Mouse (Mus musculus) MEL (cell line): ENCODE measurements at regions not wholly inside any gene's neighbourhood (a gene's known extent, or its start where the extent isn't known, plus 50 kb on each side); places are given as distances from the start of the nearest gene placed in this dataset.

Experiments
- DNase-seq: peaks from one replicate; pipeline ENCODE4 v3.0.0; 2011; ENCODE audit warnings: low read depth, low spot score
- H3K27ac ChIP-seq: 2 replicates; pipeline ENCODE4 v1.5.1; 2012; ENCODE audit warnings: low read depth, mild to moderate bottlenecking, control low read depth, low read length, moderate library complexity; ENCODE audit not compliant: control insufficient read depth
- H3K27me3 ChIP-seq, 2 experiments: fragments of 150-350 bp in 1 of 2; sonication (generic) in 1 of 2; 2 replicates each; pipeline ENCODE4 v1.6.1; 2012; ENCODE audit warnings: low read length in 2 of 2, mild to moderate bottlenecking in 2 of 2, improper control_type of control experiment in 1 of 2, moderate library complexity in 1 of 2; ENCODE audit not compliant: insufficient read depth in 2 of 2, control insufficient read depth in 1 of 2
- H3K36me3 ChIP-seq, 2 experiments: 2 replicates each; pipeline ENCODE4 v1.6.1; 2012 to 2014; ENCODE audit warnings: low read length in 2 of 2, improper control_type of control experiment in 1 of 2, inconsistent platforms in 1 of 2, mild to moderate bottlenecking in 1 of 2; ENCODE audit not compliant: insufficient read depth in 2 of 2, control insufficient read depth in 1 of 2
- H3K4me1 ChIP-seq, 2 experiments: fragments of 150-350 bp in 1 of 2; sonication (generic) in 1 of 2; 2 replicates each; pipeline ENCODE4 v1.6.1; 2012; ENCODE audit warnings: low read length in 2 of 2, improper control_type of control experiment in 1 of 2, mild to moderate bottlenecking in 1 of 2; ENCODE audit not compliant: insufficient read depth in 2 of 2, control insufficient read depth in 1 of 2
- H3K4me3 ChIP-seq, 2 experiments: fragments of 150-350 bp in 1 of 2; sonication (generic) in 1 of 2; 2 replicates each; pipeline ENCODE4 v1.5.1; 2012; ENCODE audit warnings: low read depth in 2 of 2, low read length in 2 of 2, mild to moderate bottlenecking in 2 of 2, moderate library complexity in 2 of 2, control low read depth in 1 of 2, improper control_type of control experiment in 1 of 2; ENCODE audit not compliant: control insufficient read depth in 1 of 2, insufficient read depth in 1 of 2
- H3K79me2 ChIP-seq: 2 replicates; pipeline ENCODE4 v1.6.1; 2012; ENCODE audit warnings: mild to moderate bottlenecking, low read length, moderate library complexity; ENCODE audit not compliant: control insufficient read depth, poor library complexity, insufficient read depth
- H3K9ac ChIP-seq: 2 replicates; pipeline ENCODE4 v1.6.1; 2012; ENCODE audit warnings: low read depth, mild to moderate bottlenecking, control low read depth, low read length, moderate library complexity; ENCODE audit not compliant: control insufficient read depth, poor library complexity, severe bottlenecking
- H3K9me3 ChIP-seq: fragments of 150-350 bp; sonication (generic); replicated peaks from 2 replicates; pipeline ENCODE4 v1.6.1; 2012; ENCODE audit warnings: mild to moderate bottlenecking, low read length, improper control_type of control experiment, moderate library complexity; ENCODE audit not compliant: insufficient read depth
- CHD1 ChIP-seq: IDR thresholded peaks from 2 replicates; pipeline ENCODE4 v1.6.1; 2012; ENCODE audit warnings: low read depth, mild to moderate bottlenecking, inconsistent platforms, low read length, improper control_type of control experiment
- CTCF ChIP-seq, 3 experiments: IDR thresholded peaks in 2 of 3; conservative IDR thresholded peaks in 1 of 3; 2 replicates each; pipeline ENCODE4 v1.5.1; 2011 to 2012; ENCODE audit warnings: low read length in 3 of 3, low read depth in 2 of 3, mild to moderate bottlenecking in 2 of 3, improper control_type of control experiment in 1 of 3, inconsistent platforms in 1 of 3, mixed read lengths in 1 of 3, moderate library complexity in 1 of 3; ENCODE audit not compliant: control insufficient read depth in 1 of 3, insufficient read depth in 1 of 3, poor library complexity in 1 of 3, severe bottlenecking in 1 of 3
- KAT2A ChIP-seq: conservative IDR thresholded peaks from 2 replicates; pipeline ENCODE4 v1.6.1; 2012; ENCODE audit warnings: low read depth, low read length, improper control_type of control experiment, inconsistent platforms
- MAFK ChIP-seq: IDR thresholded peaks from 2 replicates; pipeline ENCODE4 v1.6.1; 2011; ENCODE audit warnings: low read depth, mild to moderate bottlenecking, low read length, improper control_type of control experiment, borderline replicate concordance
- MAX ChIP-seq: IDR thresholded peaks from 2 replicates; pipeline ENCODE4 v1.6.1; 2011; ENCODE audit warnings: low read length, improper control_type of control experiment
- MAZ ChIP-seq: IDR thresholded peaks from 2 replicates; pipeline ENCODE4 v1.6.1; 2012; ENCODE audit warnings: low read depth, mild to moderate bottlenecking, inconsistent platforms, low read length, improper control_type of control experiment
- MXI1 ChIP-seq: IDR thresholded peaks from 2 replicates; pipeline ENCODE4 v1.6.1; 2011; ENCODE audit warnings: mild to moderate bottlenecking, low read depth, low read length, improper control_type of control experiment
- MYB ChIP-seq: IDR thresholded peaks from 2 replicates; pipeline ENCODE4 v1.6.1; 2011; ENCODE audit warnings: mild to moderate bottlenecking, low read depth, low read length, improper control_type of control experiment
- POLR2A ChIP-seq, 2 experiments: IDR thresholded peaks; 2 replicates each; pipeline ENCODE4 v1.6.1; 2011 to 2012; ENCODE audit warnings: low read length in 2 of 2, mild to moderate bottlenecking in 2 of 2, control low read depth in 1 of 2, improper control_type of control experiment in 1 of 2, low read depth in 1 of 2, moderate library complexity in 1 of 2; ENCODE audit not compliant: control insufficient read depth in 1 of 2, insufficient read depth in 1 of 2, poor library complexity in 1 of 2
- POLR2AphosphoS5 ChIP-seq: IDR thresholded peaks from 2 replicates; pipeline ENCODE4 v1.6.1; 2012; ENCODE audit warnings: low read depth, borderline replicate concordance, mild to moderate bottlenecking, inconsistent platforms, low read length, moderate library complexity, mixed read lengths
- SMC3 ChIP-seq: IDR thresholded peaks from 2 replicates; pipeline ENCODE4 v1.6.1; 2011; ENCODE audit warnings: low read depth, low read length, improper control_type of control experiment
- TAL1 ChIP-seq: IDR thresholded peaks from 2 replicates; pipeline ENCODE4 v1.6.1; 2012; ENCODE audit warnings: mild to moderate bottlenecking, inconsistent platforms, low read length, moderate library complexity, mixed read lengths
- UBTF ChIP-seq: IDR thresholded peaks from 2 replicates; pipeline ENCODE4 v1.6.1; 2012; ENCODE audit warnings: low read depth, mild to moderate bottlenecking, inconsistent platforms, low read length, improper control_type of control experiment, moderate library complexity, borderline replicate concordance; ENCODE audit not compliant: insufficient read depth
- USF1 ChIP-seq: IDR thresholded peaks from 2 replicates; pipeline ENCODE4 v1.6.1; 2014; ENCODE audit warnings: low read depth, mild to moderate bottlenecking, inconsistent platforms, low read length, improper control_type of control experiment, moderate library complexity
- ZC3H11A ChIP-seq: IDR thresholded peaks from 2 replicates; pipeline ENCODE4 v1.6.1; 2012; ENCODE audit warnings: low read depth, mild to moderate bottlenecking, inconsistent platforms, low read length, improper control_type of control experiment
- ZNF384 ChIP-seq: IDR thresholded peaks from 2 replicates; pipeline ENCODE4 v1.6.1; 2012; ENCODE audit warnings: low read depth, mild to moderate bottlenecking, inconsistent platforms, low read length, improper control_type of control experiment

DNA sequence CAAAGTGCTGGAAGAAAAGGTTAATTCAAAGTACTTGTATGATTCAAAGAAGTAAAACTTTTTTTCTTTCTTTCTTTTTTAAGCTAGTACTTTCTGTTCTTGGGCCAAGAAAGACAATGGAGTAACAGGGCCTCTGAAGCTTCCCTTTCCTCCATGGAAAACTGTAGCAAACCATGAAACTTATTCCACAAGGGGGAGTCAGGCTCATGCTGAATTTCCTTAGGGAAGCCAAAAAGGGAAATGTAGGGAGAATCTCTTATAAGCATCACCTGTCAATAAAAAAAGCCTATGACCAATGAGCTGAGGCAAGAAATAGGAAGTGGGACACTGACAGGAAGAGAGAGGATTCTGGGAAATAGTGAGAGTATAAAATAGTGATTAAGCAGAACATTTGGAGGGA is 190.7 kb upstream of the Nabp1 start:
- DNase-seq: no peak
- Histone ChIP-seq H3K27ac (no peak overlapping the region), H3K9ac (no peak overlapping the region), H3K4me1 (no peaks in the 10 kb centered on the region), H3K79me2 (no peaks in the 10 kb centered on the region), H3K4me3 (no peak overlapping the region), H3K9me3 (no peaks in the 10 kb centered on the region)
- no peak for TF ChIP-seq SMC3
- TF ChIP-seq MXI1: no peak
- no peak for TF ChIP-seq USF1
- no peak for TF ChIP-seq TAL1
- no peak for TF ChIP-seq POLR2AphosphoS5
- no peak for TF ChIP-seq CTCF (IDR thresholded peaks at IDR 0.05 in 2 of 3, conservative IDR thresholded peaks at IDR 0.05 in 1 of 3; ENCODE audit: control insufficient read depth in 1 of 3, insufficient read depth in 1 of 3, low read depth in 2 of 3, low read length in 3 of 3, poor library complexity in 1 of 3, severe bottlenecking in 1 of 3)
- no peak for TF ChIP-seq UBTF
- TF ChIP-seq, all 39 proteins: peak for 0
- no peaks in the 10 kb centered on the region for H3K27me3 ChIP-seq
- H3K36me3 ChIP-seq: no peaks in the 10 kb centered on the region

DNA sequence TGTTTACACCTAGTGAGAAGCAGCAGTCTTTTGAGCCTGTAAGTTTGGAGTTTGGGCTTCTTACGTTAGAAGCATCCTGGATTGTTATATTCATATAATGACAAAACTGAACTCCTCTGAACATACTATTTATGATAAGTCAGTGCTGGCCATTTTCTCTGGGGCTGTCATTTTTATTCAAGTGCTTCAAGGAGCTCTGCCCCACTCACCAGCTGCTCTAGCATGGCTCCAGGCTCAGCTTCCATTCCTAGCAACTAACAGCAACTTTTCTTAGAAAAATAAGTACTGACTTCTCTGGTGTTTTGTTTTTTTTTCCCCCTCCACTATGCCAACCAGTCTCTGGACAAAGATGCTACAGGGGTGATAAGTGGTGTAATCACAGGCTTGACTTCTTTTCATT is 182.3 kb upstream of the Nabp1 start:
- TF ChIP-seq CHD1 (no peak), POLR2A (IDR thresholded peaks at IDR 0.05; ENCODE audit: control insufficient read depth in 1 of 2, insufficient read depth in 1 of 2, low read depth in 1 of 2, low read length in 2 of 2, poor library complexity in 1 of 2) (no peak), CTCF (IDR thresholded peaks at IDR 0.05 in 2 of 3, conservative IDR thresholded peaks at IDR 0.05 in 1 of 3; ENCODE audit: control insufficient read depth in 1 of 3, insufficient read depth in 1 of 3, low read depth in 2 of 3, low read length in 3 of 3, poor library complexity in 1 of 3, severe bottlenecking in 1 of 3) (no peak), MAZ (no peak), MAX (no peak), MAFK (no peak), MYB (no peak), ZC3H11A (no peak), MXI1 (no peak), USF1 (no peak), ZNF384 (no peak), POLR2AphosphoS5 (no peak), KAT2A (no peak)
- no peaks in the 10 kb centered on the region for H3K4me1 ChIP-seq
- no peak overlapping the region for H3K27ac ChIP-seq

More for the DNA sequence above, 182.3 kb upstream of the Nabp1 start:
- no peak for DNase-seq
- Histone ChIP-seq H3K9ac (no peak overlapping the region), H3K79me2 (no peaks in the 10 kb centered on the region), H3K4me3 (no peak overlapping the region), H3K9me3 (no peaks in the 10 kb centered on the region), H3K27me3 (no peaks in the 10 kb centered on the region), H3K36me3 (no peaks in the 10 kb centered on the region)
